Mouse (Mus musculus) left cerebral cortex, postnatal 4 days (tissue): ENCODE measurements at regions not wholly inside any gene's neighbourhood (a gene's known extent, or its start where the extent isn't known, plus 50 kb on each side); places are given as distances from the start of the nearest gene placed in this dataset.
A peak's percentile ranks its signal among the peaks of the same experiment; 100 is the strongest.

Experiments
- DNase-seq: peaks from one replicate; pipeline ENCODE4 v3.0.0-alpha.2; 2022
- intact Hi-C: fragments of 180-260 bp; cut with DNase I; formaldehyde crosslinking; loops from one replicate; pipeline ENCODE4 v1.15.1; 2025

GRCm38 (mm10) chr14:120102010-120102748 is 59.9 kb upstream of the Oxgr1 start:
- intact Hi-C loops, result no loop called here
- no peak for DNase-seq

GRCm38 (mm10) chr14:120102749-120103142 is 60.5 kb upstream of the Oxgr1 start:
- DNase-seq, result no peak
- intact Hi-C loops, result no loop called here

- no peak for DNase-seq
- intact Hi-C loops, result no loop called here
Measured at GRCm38 (mm10) chr14:120109846-120110245, 67.6 kb upstream of the Oxgr1 start.

GRCm38 (mm10) chr14:120113316-120113715 is 71.1 kb upstream of the Oxgr1 start:
- DNase-seq, result no peak
- intact Hi-C loops, result no loop called here

GRCm38 (mm10) chr14:120118582-120118981 is 76.3 kb upstream of the Oxgr1 start:
- intact Hi-C loops, result no loop called here
- DNase-seq, result no peak

GRCm38 (mm10) chr14:120119094-120119501 is 76.9 kb upstream of the Oxgr1 start:
- DNase-seq, result peak; percentile 84
- intact Hi-C loops, result no loop called here

- peak; percentile 78 for DNase-seq
- intact Hi-C loops, result no loop called here
Measured at GRCm38 (mm10) chr14:120119506-120119905, 77.3 kb upstream of the Oxgr1 start.

- no peak for DNase-seq
- intact Hi-C loops, result no loop called here
Measured at GRCm38 (mm10) chr14:120120261-120120660, 78.0 kb upstream of the Oxgr1 start.

- intact Hi-C loops, result no loop called here
- DNase-seq, result no peak
Measured at GRCm38 (mm10) chr14:120125315-120125714, 83.1 kb upstream of the Oxgr1 start.

- no peak for DNase-seq
- intact Hi-C loops, result no loop called here
Measured at GRCm38 (mm10) chr14:120127481-120127880, 85.2 kb upstream of the Oxgr1 start.

- intact Hi-C loops, result loop anchor here (5.0 kb wide), 2 partner anchors 128 to 143 kb away; partner anchors contain the start of gene Mbnl2
- DNase-seq, result no peak
Measured at GRCm38 (mm10) chr14:120134346-120135008, 92.2 kb upstream of the Oxgr1 start.

- no peak for DNase-seq
- intact Hi-C loops, result loop anchor here (5.0 kb wide), 2 partner anchors 127 to 142 kb away; partner anchors contain the start of gene Mbnl2
Measured at GRCm38 (mm10) chr14:120135198-120135597, 93.0 kb upstream of the Oxgr1 start.

- intact Hi-C loops, result loop anchor here (2.0 to 5.0 kb wide), 3 partner anchors 126 to 262 kb away; partner anchors contain the start of gene Mbnl2
- no peak for DNase-seq
Measured at GRCm38 (mm10) chr14:120136736-120137135, 94.5 kb upstream of the Oxgr1 start.

- intact Hi-C loops, result loop anchor here (2.0 to 5.0 kb wide), 3 partner anchors 125 to 261 kb away; partner anchors contain the start of gene Mbnl2
- DNase-seq, result peak; percentile 92
Measured at GRCm38 (mm10) chr14:120137680-120138136, 95.5 kb upstream of the Oxgr1 start.

- intact Hi-C loops, result loop anchor here (5.0 kb wide), 2 partner anchors 124 to 139 kb away; partner anchors contain the start of gene Mbnl2
- DNase-seq, result no peak
Measured at GRCm38 (mm10) chr14:120138546-120138945, 96.3 kb upstream of the Oxgr1 start.

- DNase-seq, result no peak
- intact Hi-C loops, result loop anchor here (5.0 kb wide), 2 partner anchors 123 to 138 kb away; partner anchors contain the start of gene Mbnl2
Measured at GRCm38 (mm10) chr14:120139256-120139655, 97.0 kb upstream of the Oxgr1 start.

- DNase-seq, result no peak
- intact Hi-C loops, result loop anchor here (5.0 kb wide), 2 partner anchors 123 to 138 kb away; partner anchors contain the start of gene Mbnl2
Measured at GRCm38 (mm10) chr14:120139671-120140071, 97.4 kb upstream of the Oxgr1 start.

GRCm38 (mm10) chr14:120140211-120140610 is 98.0 kb upstream of the Oxgr1 start:
- intact Hi-C loops, result no loop called here
- DNase-seq, result no peak

GRCm38 (mm10) chr14:120140791-120141747 is 98.8 kb upstream of the Oxgr1 start:
- no peak for DNase-seq
- intact Hi-C loops, result no loop called here

GRCm38 (mm10) chr14:120142281-120142680 is 100.0 kb upstream of the Oxgr1 start:
- intact Hi-C loops, result no loop called here
- DNase-seq, result peak; percentile 17
